Comparison of ENCODE assay signal across 8 mouse cellular contexts in the genomic region with DNA sequence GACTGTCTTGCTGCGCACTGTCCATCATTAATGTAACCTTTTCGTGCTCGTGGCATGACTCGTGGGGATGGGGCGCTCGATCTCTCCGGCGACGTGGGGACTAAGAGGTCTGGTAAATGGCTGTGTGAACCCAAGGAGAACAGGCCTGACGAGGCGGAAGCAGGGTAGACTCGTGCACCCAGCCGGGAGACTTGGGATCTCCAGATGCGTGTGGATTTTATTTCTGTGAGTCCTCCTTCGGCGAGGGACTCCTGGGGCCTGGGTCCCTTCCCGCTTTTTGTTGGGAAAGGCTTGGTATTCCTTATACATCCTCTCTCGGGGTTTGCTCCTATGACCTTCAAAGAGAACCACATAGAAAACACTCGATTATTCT. TPM values are rescaled to one million over a fixed set of nuclear protein-coding genes. Genes with fewer than 3 reads are reported as not detected.
A peak's percentile ranks its signal among the peaks of the same experiment; 100 is the strongest.
DNase-seq lines count a peak whose midpoint lies in the region; ATAC-seq and TF ChIP-seq lines count a peak whose summit lies in the region.

No protein-coding gene starts in this region.

- no peaks in the 10 kb centered on the region for H3K27me3 ChIP-seq in lung, embryonic 16.5 days (ENCODE audit: control insufficient read depth, insufficient read depth, low read depth, low read length)
- no peaks in the 10 kb centered on the region for H3K27me3 ChIP-seq in forebrain, postnatal 0 days (ENCODE audit: insufficient read depth, low read length)
- H3K27me3 ChIP-seq in liver, embryonic 14.5 days (ENCODE audit: control insufficient read depth, insufficient read depth, low read length) = no peaks in the 10 kb centered on the region
- no peaks in the 10 kb centered on the region for H3K27me3 ChIP-seq in stomach, embryonic 16.5 days (ENCODE audit: control insufficient read depth, insufficient read depth, low read length)

- H3K36me3 ChIP-seq in lung, embryonic 16.5 days (ENCODE audit: control insufficient read depth, insufficient read depth, low read length) = no peaks in the 10 kb centered on the region
- no peaks in the 10 kb centered on the region for H3K36me3 ChIP-seq in forebrain, postnatal 0 days (ENCODE audit: insufficient read depth)
- no peaks in the 10 kb centered on the region for H3K36me3 ChIP-seq in liver, embryonic 14.5 days (replicated peaks; ENCODE audit: control insufficient read depth, insufficient read depth, low read depth)
- no peaks in the 10 kb centered on the region; the same call in 1 of the 2 replicates for H3K36me3 ChIP-seq in stomach, embryonic 16.5 days (ENCODE audit: control insufficient read depth, insufficient read depth, low read length)

- no peaks in the 10 kb centered on the region for H3K9me3 ChIP-seq in lung, embryonic 16.5 days (ENCODE audit: control insufficient read depth, low read length)
- no peaks in the 10 kb centered on the region for H3K9me3 ChIP-seq in forebrain, postnatal 0 days (ENCODE audit: low read length)
- H3K9me3 ChIP-seq in liver, embryonic 14.5 days (ENCODE audit: control insufficient read depth, low read length) = no peaks in the 10 kb centered on the region
- H3K9me3 ChIP-seq in stomach, embryonic 16.5 days (replicated peaks; ENCODE audit: control insufficient read depth, low read length) = 0 out of 2 replicates have a peak, but pooled peaks cover 4% of the 10 kb centered on the region

- peaks cover 12% of the 10 kb centered on the region for H3K4me1 ChIP-seq in lung, embryonic 16.5 days (replicated peaks; ENCODE audit: control insufficient read depth, insufficient read depth, low read length)
- peaks cover 8% of the 10 kb centered on the region for H3K4me1 ChIP-seq in forebrain, postnatal 0 days (ENCODE audit: insufficient read depth)
- peaks cover 6 to 9% of the 10 kb centered on the region in 2 experiments for H3K4me1 ChIP-seq in liver, embryonic 14.5 days (replicated peaks; ENCODE audit: control insufficient read depth in 2 of 2, insufficient read depth in 2 of 2, low read length in 1 of 2)
- H3K4me1 ChIP-seq in stomach, embryonic 16.5 days (ENCODE audit: control insufficient read depth, insufficient read depth, low read length) = peaks cover 4% of the 10 kb centered on the region; the same call in 1 of the 2 replicates

- ATAC-seq in lung, embryonic 16.5 days (ENCODE audit: low read depth) = peak; percentile 65
- ATAC-seq in forebrain, postnatal 0 days = peak; percentile 74
- peak; percentile 59 for ATAC-seq in liver, embryonic 14.5 days (ENCODE audit: insufficient read depth)
- ATAC-seq in stomach, embryonic 16.5 days (ENCODE audit: insufficient read depth, low FRiP score) = peak; percentile 48

- peak overlapping the region; percentile 99 for H3K4me3 ChIP-seq in lung, embryonic 16.5 days (ENCODE audit: low read length)
- H3K4me3 ChIP-seq in forebrain, postnatal 0 days (ENCODE audit: low read depth, low read length) = peak overlapping the region; percentile 99
- peak overlapping the region; percentile 90 to 99 for H3K4me3 ChIP-seq in liver, embryonic 14.5 days (ENCODE audit: insufficient read depth in 1 of 2, low read depth in 2 of 2, low read length in 2 of 2)
- H3K4me3 ChIP-seq in stomach, embryonic 16.5 days (replicated peaks; ENCODE audit: low read length) = peak overlapping the region; percentile 99

- peak overlapping the region; percentile 93 for H3K9ac ChIP-seq in lung, embryonic 16.5 days (ENCODE audit: low read length)
- H3K9ac ChIP-seq in forebrain, postnatal 0 days = peak overlapping the region; percentile 94
- peak overlapping the region; percentile 93 for H3K9ac ChIP-seq in liver, embryonic 14.5 days (replicated peaks)
- H3K9ac ChIP-seq in stomach, embryonic 16.5 days (ENCODE audit: low read length) = peak overlapping the region; percentile 93

- WGBS in lung, embryonic 16.5 days = 35% methylated on average over 19 of the region's 19 CpGs
- WGBS in forebrain, postnatal 0 days = 38% methylated on average over 19 of the region's 19 CpGs
- 36% methylated on average over 19 of the region's 19 CpGs for WGBS in liver, embryonic 14.5 days (ENCODE audit: insufficient replicate concordance)
- WGBS in stomach, embryonic 16.5 days = 34% methylated on average over 19 of the region's 19 CpGs

- peak; percentile 31 for DNase-seq in embryo, embryonic 10 days (ENCODE audit: low spot score)
- DNase-seq in embryo, embryonic 10.5 days (ENCODE audit: low spot score) = no peak
- DNase-seq in lung, postnatal 36 days = no peak
- no peak for DNase-seq in forebrain, postnatal 0 days
- no peak for DNase-seq in liver, embryonic 14.5 days (ENCODE audit: low read depth in 3 of 3, low spot score in 3 of 3)
- no peak for DNase-seq in frontal cortex, postnatal 10 days (ENCODE audit: low spot score in 2 of 2)

- peak overlapping the region; percentile 75 for H3K27ac ChIP-seq in lung, embryonic 16.5 days (ENCODE audit: low read length)
- H3K27ac ChIP-seq in forebrain, postnatal 0 days (ENCODE audit: low read depth, low read length) = peak overlapping the region; percentile 89
- H3K27ac ChIP-seq in liver, embryonic 14.5 days = peak overlapping the region; percentile 26; the same call in 1 of the 2 replicates
- peak overlapping the region; percentile 81 for H3K27ac ChIP-seq in stomach, embryonic 16.5 days (ENCODE audit: low read length)

- peak overlapping the region; percentile 72 for H3K4me2 ChIP-seq in lung, embryonic 16.5 days (ENCODE audit: low read depth, low read length)
- peak overlapping the region; percentile 70 for H3K4me2 ChIP-seq in forebrain, postnatal 0 days (ENCODE audit: low read depth)
- H3K4me2 ChIP-seq in liver, embryonic 14.5 days (ENCODE audit: low read depth) = peak overlapping the region; percentile 80
- H3K4me2 ChIP-seq in stomach, embryonic 16.5 days (ENCODE audit: low read depth, low read length) = peak overlapping the region; percentile 79

- no peak for TF ChIP-seq EP300 in liver, embryonic 14.5 days (IDR thresholded peaks at IDR 0.05; ENCODE audit: low read depth)

- no peak for TF ChIP-seq CTCF in forebrain, postnatal 0 days (IDR thresholded peaks at IDR 0.05; ENCODE audit: low read depth)
- TF ChIP-seq CTCF in liver, embryonic 14.5 days (IDR thresholded peaks at IDR 0.05; ENCODE audit: low read depth) = no peak

RNA-seq across cellular contexts. Expression of gene Clns1a, which starts 0.3 kb away (rescaled TPM):
- polyA plus RNA-seq in lung, embryonic 16.5 days (2015; fragmentation: Nextera tagmentation; extraction: Ambion mirVana) = 152 and 161 TPM in 2 replicates
- 107 and 110 TPM in 2 replicates for total RNA-seq in forebrain, postnatal 0 days (2014; rRNA removed)
- polyA plus RNA-seq in forebrain, postnatal 0 days (2015; fragmentation: Nextera tagmentation; extraction: Ambion mirVana) = 178 and 200 TPM in 2 replicates
- 22.6 and 36.5 TPM in 2 replicates for polyA plus RNA-seq in liver, embryonic 14.5 days (2012; rRNA removed)
- 65.4 and 70.5 TPM in 2 replicates for polyA plus RNA-seq in liver, embryonic 14.5 days (2014; fragmentation: Nextera tagmentation; extraction: Ambion mirVana)
- 134 and 143 TPM in 2 replicates for polyA plus RNA-seq in stomach, embryonic 16.5 days (2015; fragmentation: Nextera tagmentation; extraction: Ambion mirVana)

RNA-seq across cellular contexts. Expression of gene Aqp11, which starts 42.0 kb away (rescaled TPM):
- 4.8 and 8.1 TPM in 2 replicates for polyA plus RNA-seq in lung, embryonic 16.5 days (2015; fragmentation: Nextera tagmentation; extraction: Ambion mirVana)
- total RNA-seq in forebrain, postnatal 0 days (2014; rRNA removed) = 8.3 and 8.4 TPM in 2 replicates
- 16.6 and 22.4 TPM in 2 replicates for polyA plus RNA-seq in forebrain, postnatal 0 days (2015; fragmentation: Nextera tagmentation; extraction: Ambion mirVana)
- 7.1 and 7.4 TPM in 2 replicates for polyA plus RNA-seq in liver, embryonic 14.5 days (2012; rRNA removed)
- polyA plus RNA-seq in liver, embryonic 14.5 days (2014; fragmentation: Nextera tagmentation; extraction: Ambion mirVana) = 18.5 and 22.3 TPM in 2 replicates
- polyA plus RNA-seq in stomach, embryonic 16.5 days (2015; fragmentation: Nextera tagmentation; extraction: Ambion mirVana) = 17.5 and 20.7 TPM in 2 replicates

Comparison
In these comparisons a context has a peak if more than half of its experiments do, and no peak if none do; other contexts are left out.
1. H3K27ac ChIP-seq: peak in every context shown above with its lines; median percentile 89 in forebrain, postnatal 0 days; 81 in stomach, embryonic 16.5 days; 75 in lung, embryonic 16.5 days; 26 in liver, embryonic 14.5 days.